Mouse (Mus musculus) lung, adult 18-20 months (tissue): ENCODE results near the gene Ucma.

Experiments
- DNase-seq, 2 experiments: peaks; one replicate each; pipeline ENCODE4 v3.0.0; 2022; ENCODE audit warnings: mixed read lengths in 2 of 2

The Ucma gene

GRCm38 (mm10) chr2:5007107-5007506 is 31.2 kb downstream of the Ucma start:
- DNase-seq = no peak

- no peak for DNase-seq
These were observed 36.1 kb downstream of the Ucma start for GRCm38 (mm10) chr2:5011898-5012490.

GRCm38 (mm10) chr2:5012491-5013324 is 36.8 kb downstream of the Ucma start, which contains the start of gene Mcm10:
Mcm10 (minus strand) TSS chr2:5012791.
- DNase-seq = peak; percentile 93 to 95

GRCm38 (mm10) chr2:5014616-5015015 is 38.7 kb downstream of the Ucma start:
- peak in 1 of 2 experiments; percentile 21 for DNase-seq

- no peak for DNase-seq
These were observed 39.6 kb downstream of the Ucma start for GRCm38 (mm10) chr2:5015527-5015926.

GRCm38 (mm10) chr2:5016922-5017321 is 41.0 kb downstream of the Ucma start:
- no peak for DNase-seq

- DNase-seq = no peak
These were observed 43.8 kb downstream of the Ucma start for GRCm38 (mm10) chr2:5019708-5020107.

GRCm38 (mm10) chr2:5023275-5023674 is 47.4 kb downstream of the Ucma start:
- DNase-seq = no peak

- DNase-seq = peak; percentile 11 to 38
These were observed 47.9 kb downstream of the Ucma start for GRCm38 (mm10) chr2:5023699-5024399.

- no peak for DNase-seq
These were observed 49.3 kb downstream of the Ucma start for GRCm38 (mm10) chr2:5025162-5025733.

- DNase-seq = no peak
These were observed 51.1 kb downstream of the Ucma start for GRCm38 (mm10) chr2:5027057-5027456.

GRCm38 (mm10) chr2:5028047-5028446 is 52.1 kb downstream of the Ucma start:
- DNase-seq = no peak

- DNase-seq = no peak
These were observed 53.9 kb downstream of the Ucma start for GRCm38 (mm10) chr2:5029808-5030207.

GRCm38 (mm10) chr2:5031215-5031614 is 55.3 kb downstream of the Ucma start:
- no peak for DNase-seq

- no peak for DNase-seq
These were observed 56.7 kb downstream of the Ucma start for GRCm38 (mm10) chr2:5032665-5033064.

- no peak for DNase-seq
These were observed 57.9 kb downstream of the Ucma start for GRCm38 (mm10) chr2:5033546-5034420.

GRCm38 (mm10) chr2:5034801-5035200 is 58.9 kb downstream of the Ucma start:
- DNase-seq = no peak

GRCm38 (mm10) chr2:5035241-5035640 is 59.3 kb downstream of the Ucma start:
- DNase-seq = no peak
